Mouse (Mus musculus) small intestine, adult 2 months (tissue): ENCODE measurements around the gene Mpp2. TPM values are rescaled to one million over a fixed set of nuclear protein-coding genes. Genes with fewer than 3 reads are reported as not detected.

ENCODE experiments used
- H3K27ac ChIP-seq: fragments of 200-500 bp; 2 replicates; pipeline ENCODE4 v1.5.1; 2012; ENCODE audit warnings: low read depth, low read length, control low read depth, inconsistent platforms; ENCODE audit not compliant: insufficient read depth
- H3K27me3 ChIP-seq: fragments of 200-500 bp; 2 replicates; pipeline ENCODE4 v1.6.1; 2012; ENCODE audit warnings: mild to moderate bottlenecking, moderate library complexity, low read length, inconsistent platforms; ENCODE audit not compliant: control insufficient read depth, insufficient read depth
- H3K36me3 ChIP-seq: fragments of 200-500 bp; 2 replicates; pipeline ENCODE4 v1.6.1; 2012; ENCODE audit warnings: mild to moderate bottlenecking, low read length, control low read depth, inconsistent platforms; ENCODE audit not compliant: control insufficient read depth, insufficient read depth
- H3K4me1 ChIP-seq: fragments of 200-500 bp; 2 replicates; pipeline ENCODE4 v1.6.1; 2012; ENCODE audit warnings: low read length, inconsistent platforms, mixed read lengths; ENCODE audit not compliant: control insufficient read depth, insufficient read depth, insufficient read length
- H3K4me3 ChIP-seq: fragments of 200-500 bp; 2 replicates; pipeline ENCODE4 v1.5.1; 2012; ENCODE audit warnings: low read depth, mild to moderate bottlenecking, control low read depth, inconsistent platforms, low read length, moderate library complexity
- CTCF ChIP-seq: fragments of 200-500 bp; IDR thresholded peaks from 2 replicates; pipeline ENCODE4 v1.5.1; 2012; ENCODE audit warnings: low read depth, mild to moderate bottlenecking, control low read depth, inconsistent platforms, low read length, moderate library complexity, mixed read lengths; ENCODE audit not compliant: insufficient replicate concordance, insufficient read length; ENCODE audit errors: extremely low read depth
- POLR2A ChIP-seq: fragments of 200-500 bp; IDR thresholded peaks from 2 replicates; pipeline ENCODE4 v1.6.1; 2012; ENCODE audit warnings: low read depth, mild to moderate bottlenecking, control low read depth, inconsistent platforms, low read length, moderate library complexity
- WGBS: fragments of 180-500 bp; shearing (Covaris S2); methylation state at CpG from one replicate; pipeline ENCODE4 v1.1.7; 2018; 5-methylcytosine and 5-hydroxymethylcytosine counted together
- polyA plus RNA-seq: library from polyadenylated mRNA; depleted of rRNA; stranded (reverse); fragments of >200 nt; gene quantifications from 2 replicates; pipeline ENCODE4 v1.2.3, GENCODE M21; 2012; rRNA removed

Mpp2 gene
- polyA plus RNA-seq, 1 experiment = 1.2 TPM

DNA sequence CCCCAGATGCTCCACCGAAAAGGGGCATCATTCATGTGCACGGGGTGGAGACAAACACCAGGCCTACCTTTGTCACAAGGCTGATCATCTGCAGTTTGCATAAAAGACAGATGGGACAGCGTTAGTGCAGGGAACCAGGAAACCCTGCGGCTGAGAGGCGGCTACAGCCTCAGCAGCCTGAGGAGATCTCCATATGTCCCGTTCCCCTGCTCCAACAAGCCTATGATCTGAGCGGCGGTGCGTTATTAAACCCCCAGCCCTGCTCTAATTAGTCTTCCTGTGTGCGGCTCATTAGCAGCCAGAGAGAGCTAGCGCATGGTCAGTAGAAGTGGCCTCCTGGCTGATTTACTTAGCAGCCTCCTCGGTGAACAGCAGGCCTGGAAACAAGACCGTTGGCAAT lies 78.2 kb downstream of the Mpp2 start:
- Histone ChIP-seq H3K27me3 (no peaks in the 10 kb centered on the region), H3K27ac (no peak overlapping the region)
- WGBS = 90% methylated on average over 13 of the region's 13 CpGs

DNA sequence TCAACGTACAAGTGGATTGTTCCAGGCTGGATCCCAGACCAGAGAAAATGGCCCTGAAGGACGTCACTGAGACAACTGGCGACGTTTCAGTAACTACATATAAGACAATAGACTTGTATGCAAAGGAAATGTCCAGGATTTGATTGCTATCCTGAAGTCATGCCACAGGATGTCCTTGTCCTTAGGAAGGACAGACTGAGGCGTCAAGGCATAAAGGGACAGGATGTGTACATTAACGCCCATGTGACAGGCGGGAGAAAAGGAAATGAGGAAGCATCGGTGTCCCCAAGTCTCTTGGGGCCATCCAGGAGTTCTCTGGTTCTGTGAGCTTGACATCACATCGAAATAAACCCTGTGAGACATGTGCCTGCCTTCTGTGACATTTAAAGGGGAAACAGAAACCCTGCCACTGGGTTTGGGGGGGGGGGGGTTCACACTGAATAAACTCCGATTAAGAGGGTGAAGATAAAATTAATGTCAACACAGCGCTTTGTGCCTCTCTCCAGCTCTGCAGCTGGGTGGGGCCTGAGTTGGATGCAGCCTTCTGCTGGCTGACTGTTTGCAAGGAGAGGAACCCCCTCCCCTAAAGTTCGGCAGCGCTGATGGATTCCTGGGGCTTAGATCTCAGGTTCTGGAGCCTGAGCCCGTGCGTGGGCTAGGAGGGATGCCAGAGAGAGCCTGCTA lies 79.2 kb downstream of the Mpp2 start:
- TF ChIP-seq POLR2A = no peak
- TF ChIP-seq CTCF = no peak

More for the DNA sequence above, 78.2 kb downstream of the Mpp2 start:
- TF ChIP-seq CTCF = no peak
- no peak for TF ChIP-seq POLR2A
- Histone ChIP-seq H3K4me1 (peaks cover 12% of the 10 kb centered on the region; the same call in 1 of the 2 replicates), H3K36me3 (no peaks in the 10 kb centered on the region), H3K4me3 (no peak overlapping the region)

GRCm38 (mm10) chr11:102008372-102008771 lies 79.9 kb downstream of the Mpp2 start:
- Histone ChIP-seq H3K27me3 (no peaks in the 10 kb centered on the region), H3K4me3 (no peak overlapping the region), H3K27ac (no peak overlapping the region), H3K4me1 (peaks cover 12% of the 10 kb centered on the region; the same call in 1 of the 2 replicates), H3K36me3 (no peaks in the 10 kb centered on the region)
- TF ChIP-seq POLR2A = no peak
- TF ChIP-seq CTCF = no peak
- 62% methylated on average over 8 of the region's 8 CpGs for WGBS

More for the DNA sequence above, 79.2 kb downstream of the Mpp2 start:
- 83% methylated on average over 15 of the region's 15 CpGs for WGBS
- Histone ChIP-seq H3K36me3 (no peaks in the 10 kb centered on the region), H3K27me3 (no peaks in the 10 kb centered on the region), H3K27ac (no peak overlapping the region), H3K4me3 (no peak overlapping the region), H3K4me1 (peaks cover 12% of the 10 kb centered on the region; the same call in 1 of the 2 replicates)

Other genes starting within 250 kb of the Mpp2 start
- 0.42 and 0.65 TPM in 2 replicates for gene Meox1, start 194.1 kb downstream of the Mpp2 start, polyA plus RNA-seq
- gene Sost, start 121.5 kb downstream of the Mpp2 start, polyA plus RNA-seq = not detected in 2 replicates
- not detected in 2 replicates for gene Cfap97d1, start 104.2 kb downstream of the Mpp2 start, polyA plus RNA-seq
- 27.9 and 28.0 TPM in 2 replicates for gene Dusp3, start 101.5 kb downstream of the Mpp2 start, polyA plus RNA-seq
- gene Mpp3, start 60.1 kb downstream of the Mpp2 start, polyA plus RNA-seq = 0.55 and 0.90 TPM in 2 replicates
- gene Cd300lg, start 47.0 kb downstream of the Mpp2 start, polyA plus RNA-seq = 3.8 and 5.4 TPM in 2 replicates
- gene Ppy, start 12.8 kb upstream of the Mpp2 start, polyA plus RNA-seq = 11.5 TPM in 1 of 2 replicates, not detected in the other
- 137 and 596 TPM in 2 replicates for gene Pyy, start 19.3 kb upstream of the Mpp2 start, polyA plus RNA-seq
- 44.2 and 87.7 TPM in 2 replicates for gene Nags, start 57.0 kb upstream of the Mpp2 start, polyA plus RNA-seq
- 8.3 and 13.0 TPM in 2 replicates for gene Tmem101, start 67.9 kb upstream of the Mpp2 start, polyA plus RNA-seq
- 8.3 and 18.7 TPM in 2 replicates for gene Lsm12, start 96.8 kb upstream of the Mpp2 start, polyA plus RNA-seq
- gene G6pc3, start 101.1 kb upstream of the Mpp2 start, polyA plus RNA-seq = 41.0 and 53.8 TPM in 2 replicates
- 82.5 and 102 TPM in 2 replicates for gene Hdac5, start 141.7 kb upstream of the Mpp2 start, polyA plus RNA-seq
- gene BC030867, start 160.4 kb upstream of the Mpp2 start, polyA plus RNA-seq = 2.4 and 5.2 TPM in 2 replicates
- gene Asb16, start 180.2 kb upstream of the Mpp2 start, polyA plus RNA-seq = 0.29 and 1.8 TPM in 2 replicates
- 29.4 and 60.2 TPM in 2 replicates for gene Tmub2, start 196.4 kb upstream of the Mpp2 start, polyA plus RNA-seq
- 15.1 and 30.2 TPM in 2 replicates for gene Atxn7l3, start 208.1 kb upstream of the Mpp2 start, polyA plus RNA-seq
- 10.5 and 17.6 TPM in 2 replicates for gene Ubtf, start 231.2 kb upstream of the Mpp2 start, polyA plus RNA-seq